Mouse (Mus musculus): ENCODE measurements around the gene Helz2.

DNA sequence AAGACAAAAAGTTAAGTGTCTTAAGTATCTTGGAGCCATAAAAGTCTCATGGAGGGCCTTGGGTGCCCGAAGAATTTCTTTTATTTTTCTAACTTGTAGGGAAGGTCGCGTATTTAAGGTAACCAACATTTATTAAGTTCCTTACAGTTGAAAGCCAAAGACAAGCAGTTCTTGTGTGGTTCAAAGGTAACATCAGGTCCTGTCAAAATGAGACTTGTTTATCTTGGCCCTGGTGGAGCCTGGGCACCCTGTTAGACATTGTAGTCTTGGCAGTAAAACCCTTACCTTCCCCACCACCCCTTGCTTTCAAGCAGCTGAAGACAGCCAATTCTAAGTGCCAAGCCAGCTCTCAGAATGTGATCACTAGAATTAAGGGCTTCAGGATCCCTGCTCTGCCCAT is 46.9 kb upstream of the Helz2 start:
- no peak for TF ChIP-seq EP300 (IDR thresholded peaks at IDR 0.05; ENCODE audit: insufficient read depth, low read depth, low read length)
- no peak for TF ChIP-seq CTCF (IDR thresholded peaks at IDR 0.05)
- no peak for TF ChIP-seq POLR2A (IDR thresholded peaks at IDR 0.05; ENCODE audit: insufficient read depth, low read depth, low read length)

Measured in heart, adult 2 months (tissue).